Mouse (Mus musculus) forebrain, embryonic 11.5 days (tissue): Measurements from ENCODE around the gene Gm11562. TPM values are rescaled to one million over a fixed set of nuclear protein-coding genes. Genes with fewer than 3 reads are reported as not detected.
"Not testable (repeated sequence)": the region's sequence is repeated elsewhere in the genome, so short reads cannot be mapped to it uniquely, and the experiment has no call there.

ENCODE experiments used
- ATAC-seq: fragments of 200-750 bp; cut with Nextera tagmentation; replicated peaks from 2 replicates; pipeline ENCODE4 v1.8.0; 2017; ENCODE audit warnings: moderate TSS enrichment; ENCODE audit not compliant: low FRiP score
- DNase-seq: peaks from one replicate; pipeline ENCODE4 v3.0.0-alpha.2; 2017; ENCODE audit warnings: low spot score
- H3K27ac ChIP-seq: fragments of 300-500 bp; sonication (generic); 2 replicates; pipeline ENCODE4 v1.5.1; 2014; ENCODE audit warnings: low read depth, low read length
- H3K27me3 ChIP-seq: fragments of 300-500 bp; sonication (generic); 2 replicates; pipeline ENCODE4 v1.6.1; 2014; ENCODE audit warnings: mild to moderate bottlenecking, low read length, mixed read lengths; ENCODE audit not compliant: control insufficient read depth, insufficient read depth
- H3K36me3 ChIP-seq: fragments of 300-500 bp; sonication (generic); 2 replicates; pipeline ENCODE4 v1.6.1; 2014; ENCODE audit warnings: mild to moderate bottlenecking, low read length, moderate library complexity, mixed read lengths; ENCODE audit not compliant: control insufficient read depth, insufficient read depth
- H3K4me1 ChIP-seq: fragments of 300-500 bp; sonication (generic); replicated peaks from 2 replicates; pipeline ENCODE4 v1.6.1; 2014; ENCODE audit warnings: low read length, mixed read lengths; ENCODE audit not compliant: control insufficient read depth, insufficient read depth
- H3K4me2 ChIP-seq: fragments of 300-500 bp; sonication (generic); 2 replicates; pipeline ENCODE4 v1.6.1; 2014; ENCODE audit warnings: low read depth, mild to moderate bottlenecking, low read length, moderate library complexity, mixed read lengths; ENCODE audit not compliant: severe bottlenecking
- H3K4me3 ChIP-seq: fragments of 300-500 bp; sonication (generic); 2 replicates; pipeline ENCODE4 v1.5.1; 2014; ENCODE audit warnings: low read depth, low read length
- H3K9ac ChIP-seq: fragments of 300-500 bp; sonication (generic); 2 replicates; pipeline ENCODE4 v1.6.1; 2014; ENCODE audit warnings: low read length
- H3K9me3 ChIP-seq: fragments of 300-500 bp; sonication (generic); 2 replicates; pipeline ENCODE4 v1.6.1; 2016; ENCODE audit warnings: low read length, mixed read lengths; ENCODE audit not compliant: control insufficient read depth
- WGBS: fragments of 180-500 bp; shearing (Covaris S2); extraction: QIAGEN DNeasy Blood & Tissue Kit; methylation state at CpG from one replicate; pipeline ENCODE4 v1.1.7; 2014; 5-methylcytosine and 5-hydroxymethylcytosine counted together
- polyA plus RNA-seq: library from polyadenylated mRNA; unstranded; fragments of >200 nt; fragmentation: Nextera tagmentation; extraction: Ambion mirVana; gene quantifications from 2 replicates; pipeline ENCODE4 v1.2.1, GENCODE M21; 2014

Gm11562 gene
- polyA plus RNA-seq, 1 experiment from 2014 or later: not detected

GRCm38 (mm10) chr11:99643635-99644139, 23.5 kb upstream of the Gm11562 start, which contains the start of gene Krtap4-7:
Gene Krtap4-7 (minus strand): TSS chr11:99644089.
- H3K4me1 ChIP-seq, ATAC-seq, H3K27ac ChIP-seq, DNase-seq, H3K4me3 ChIP-seq, H3K36me3 ChIP-seq, H3K27me3 ChIP-seq, H3K9ac ChIP-seq, H3K4me2 ChIP-seq, H3K9me3 ChIP-seq: not testable (repeated sequence)
- 85% methylated on average over 9 of the region's 9 CpGs for WGBS

GRCm38 (mm10) chr11:99640926-99641325, 20.7 kb upstream of the Gm11562 start:
- no peaks in the 10 kb centered on the region for H3K4me1 ChIP-seq
- WGBS: 53% methylated on average over 1 of the region's 1 CpGs
- no peaks in the 10 kb centered on the region for H3K9me3 ChIP-seq
- no peak for ATAC-seq
- no peaks in the 10 kb centered on the region for H3K36me3 ChIP-seq
- no peak overlapping the region for H3K4me2 ChIP-seq
- no peak overlapping the region for H3K9ac ChIP-seq
- H3K27ac ChIP-seq: no peak overlapping the region
- H3K27me3 ChIP-seq: no peaks in the 10 kb centered on the region
- H3K4me3 ChIP-seq: no peak overlapping the region
- DNase-seq: no peak

- no peak for ATAC-seq
- Histone ChIP-seq H3K9ac (no peak overlapping the region), H3K36me3 (no peaks in the 10 kb centered on the region), H3K27me3 (no peaks in the 10 kb centered on the region), H3K27ac (no peak overlapping the region), H3K9me3 (no peaks in the 10 kb centered on the region), H3K4me1 (no peaks in the 10 kb centered on the region), H3K4me3 (no peak overlapping the region), H3K4me2 (no peak overlapping the region)
- WGBS: 73% methylated on average over 1 of the region's 1 CpGs
- no peak for DNase-seq
Observed at GRCm38 (mm10) chr11:99637086-99637485, 16.9 kb upstream of the Gm11562 start.

DNA sequence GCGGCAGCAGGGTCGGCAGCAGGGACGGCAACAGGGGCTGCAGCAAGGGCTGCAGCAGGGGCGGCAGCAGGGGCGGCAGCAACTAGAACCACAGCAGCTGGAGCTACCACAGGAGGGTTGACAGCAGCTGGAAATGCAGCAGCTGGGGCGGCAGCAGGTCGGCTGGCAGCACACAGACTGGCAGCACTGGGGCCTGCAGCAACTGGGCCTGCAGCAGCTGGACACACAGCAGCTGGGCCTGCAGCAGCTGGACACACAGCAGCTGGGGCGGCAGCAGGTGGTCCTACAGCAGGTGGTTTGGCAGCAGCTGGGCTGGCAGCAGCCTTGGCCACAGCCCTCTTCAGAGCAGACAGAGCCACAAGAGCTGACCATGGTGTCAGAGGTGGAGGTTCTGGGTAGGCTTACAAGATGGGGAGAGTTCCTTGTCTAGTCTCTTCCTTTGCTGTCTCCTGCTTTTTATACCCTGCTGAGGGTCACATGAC, 14.5 kb upstream of the Gm11562 start, which contains the start of gene Krtap4-2:
Krtap4-2 (minus strand) TSS at position 432 of the 482 bp plus-strand sequence.
- Histone ChIP-seq H3K27ac (no peak within 1 kb of the TSS), H3K27me3 (no peaks in the 10 kb centered on the region), H3K4me2 (no peak within 1 kb of the TSS), H3K9ac (no peak within 1 kb of the TSS), H3K4me3 (no peak within 1 kb of the TSS), H3K36me3 (no peaks in the 10 kb centered on the region), H3K4me1 (no peaks in the 10 kb centered on the region), H3K9me3 (no peaks in the 10 kb centered on the region)
- DNase-seq: no peak
- no peak for ATAC-seq
- 30% methylated on average over 7 of the region's 8 CpGs for WGBS

- no peaks in the 10 kb centered on the region for H3K27me3 ChIP-seq
- H3K27ac ChIP-seq: no peak overlapping the region
- no peaks in the 10 kb centered on the region for H3K9me3 ChIP-seq
- DNase-seq: no peak
- H3K4me1 ChIP-seq: no peaks in the 10 kb centered on the region
- H3K36me3 ChIP-seq: no peaks in the 10 kb centered on the region
- 74% methylated on average over 2 of the region's 2 CpGs for WGBS
- H3K4me3 ChIP-seq: no peak overlapping the region
- no peak overlapping the region for H3K9ac ChIP-seq
- H3K4me2 ChIP-seq: no peak overlapping the region
- no peak for ATAC-seq
Observed at GRCm38 (mm10) chr11:99633293-99633692, 13.1 kb upstream of the Gm11562 start.

- Histone ChIP-seq H3K36me3 (no peaks in the 10 kb centered on the region), H3K9me3 (no peaks in the 10 kb centered on the region), H3K4me2 (no peak overlapping the region), H3K9ac (no peak overlapping the region), H3K4me3 (no peak overlapping the region), H3K4me1 (no peaks in the 10 kb centered on the region), H3K27ac (no peak overlapping the region), H3K27me3 (no peaks in the 10 kb centered on the region)
- ATAC-seq (no peak), DNase-seq (no peak)
- 75% methylated on average over 3 of the region's 3 CpGs for WGBS
Observed at GRCm38 (mm10) chr11:99630890-99631289, 10.7 kb upstream of the Gm11562 start.

GRCm38 (mm10) chr11:99628138-99628537, 7.9 kb upstream of the Gm11562 start, which contains the start of gene Krtap4-1:
Gene Krtap4-1 (minus strand): TSS chr11:99628238.
- Histone ChIP-seq H3K9ac (no peak within 1 kb of the TSS), H3K4me3 (no peak within 1 kb of the TSS), H3K27ac (no peak within 1 kb of the TSS), H3K4me2 (no peak within 1 kb of the TSS), H3K36me3 (no peaks in the 10 kb centered on the region), H3K9me3 (no peaks in the 10 kb centered on the region), H3K27me3 (no peaks in the 10 kb centered on the region), H3K4me1 (no peaks in the 10 kb centered on the region)
- DNase-seq: no peak
- WGBS: 82% methylated on average over 4 of the region's 4 CpGs
- ATAC-seq: no peak

DNA sequence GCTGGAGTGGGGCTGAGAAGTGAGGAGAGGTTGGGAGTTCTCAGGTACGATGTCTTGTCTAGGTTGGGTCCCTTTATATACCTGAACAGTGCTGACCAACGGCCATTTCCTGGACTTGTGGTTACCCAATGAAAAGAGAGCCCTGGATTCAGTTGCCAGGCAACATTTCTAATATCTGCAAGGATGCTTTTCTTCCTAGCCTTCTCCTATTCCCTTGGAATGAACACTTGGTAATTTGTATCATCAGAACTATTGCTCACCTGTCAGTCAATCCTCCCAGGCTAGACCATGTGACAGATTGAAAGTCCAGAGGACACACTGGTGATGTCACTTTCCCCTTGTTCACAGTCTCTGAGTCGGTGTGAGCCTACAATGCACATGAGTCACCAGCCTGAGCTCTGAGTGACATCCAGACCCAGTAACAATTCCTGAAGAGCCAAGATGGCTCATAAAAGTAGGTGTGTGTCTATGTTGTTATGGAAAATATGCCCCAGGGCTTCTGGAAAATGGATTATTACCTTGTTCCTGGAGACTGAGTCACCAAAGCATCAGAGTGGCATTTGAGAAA, 5.4 kb downstream of the Gm11562 start, which contains the start of gene Krtap2-4:
Krtap2-4 (minus strand) TSS at position 51 of the 568 bp plus-strand sequence.
- H3K9ac ChIP-seq: no peak within 1 kb of the TSS
- no peak for DNase-seq
- no peaks in the 10 kb centered on the region for H3K27me3 ChIP-seq
- H3K4me1 ChIP-seq: no peaks in the 10 kb centered on the region
- H3K9me3 ChIP-seq: no peaks in the 10 kb centered on the region
- ATAC-seq: no peak
- no peak within 1 kb of the TSS for H3K4me2 ChIP-seq
- 72% methylated on average over 3 of the region's 3 CpGs for WGBS
- no peak within 1 kb of the TSS for H3K27ac ChIP-seq
- H3K36me3 ChIP-seq: no peaks in the 10 kb centered on the region
- no peak within 1 kb of the TSS for H3K4me3 ChIP-seq

- 78% methylated on average over 1 of the region's 2 CpGs for WGBS
- ATAC-seq: not testable (repeated sequence)
Observed at GRCm38 (mm10) chr11:99610089-99610488, 10.1 kb downstream of the Gm11562 start, which contains the start of gene Gm11937. Gene Gm11937 (minus strand): TSS chr11:99610189.

More at GRCm38 (mm10) chr11:99610089-99610488, 10.1 kb downstream of the Gm11562 start, which contains the start of gene Gm11937:
- H3K27ac ChIP-seq, H3K4me1 ChIP-seq, H3K9ac ChIP-seq, H3K9me3 ChIP-seq, H3K27me3 ChIP-seq, H3K36me3 ChIP-seq, H3K4me2 ChIP-seq, H3K4me3 ChIP-seq, DNase-seq: not testable (repeated sequence)
